Comparison of ENCODE assay signal across 8 mouse cellular contexts in the genomic region with DNA sequence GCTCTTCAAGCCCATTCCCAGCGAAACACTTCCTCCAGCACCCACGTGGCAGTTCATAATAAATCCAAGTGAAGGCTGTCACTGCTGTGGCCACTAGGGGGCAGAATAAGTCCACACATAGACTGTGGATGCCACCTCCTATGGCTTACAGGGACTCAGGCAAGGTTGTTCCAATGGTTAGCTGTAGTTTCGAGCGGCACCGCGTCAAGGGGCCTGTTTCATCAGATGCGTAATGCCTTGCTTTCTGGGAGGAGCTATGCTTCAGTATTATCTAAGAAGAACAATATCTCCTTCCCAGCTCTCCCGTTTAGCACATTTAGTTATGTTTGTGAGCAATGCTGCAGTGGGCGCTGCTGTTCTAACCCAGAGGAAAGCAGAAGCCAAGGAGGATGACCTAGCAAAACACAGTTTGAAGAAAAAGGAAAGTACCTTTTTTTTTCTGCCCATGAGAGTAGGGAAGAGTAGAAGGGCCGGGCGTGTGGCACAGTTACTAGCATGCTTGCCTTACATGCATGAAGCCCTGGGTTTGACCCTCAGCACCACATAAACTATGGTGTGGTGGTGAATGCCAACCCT. TPM values are rescaled to one million over a fixed set of nuclear protein-coding genes. Genes with fewer than 3 reads are reported as not detected.
DNase-seq lines count a peak whose midpoint lies in the region; ATAC-seq and TF ChIP-seq lines count a peak whose summit lies in the region.

No protein-coding gene starts in this region.

- DNase-seq in CD4-positive helper T cell, adult 2 months (ENCODE audit: low read depth, low spot score) = peak; percentile 90
- DNase-seq in brain, embryonic 18.5 days (ENCODE audit: low read depth, low spot score) = peak; percentile 77
- peak; percentile 98 for DNase-seq in kidney, postnatal 0 days (ENCODE audit: low spot score)
- DNase-seq in liver, embryonic 11.5 days (ENCODE audit: low spot score) = peak; percentile 86
- DNase-seq in naive thymus-derived CD4-positive, alpha-beta T cell, adult 2 months (ENCODE audit: low read depth) = peak; percentile 95

- WGBS in heart, embryonic 12.5 days = 8% methylated on average over 11 of the region's 11 CpGs
- 5% methylated on average over 11 of the region's 11 CpGs for WGBS in kidney, postnatal 0 days
- WGBS in liver, embryonic 11.5 days = 6% methylated on average over 11 of the region's 11 CpGs
- 10% methylated on average over 11 of the region's 11 CpGs for whole genome bisulfite sequencing in stomach, embryonic 14.5 days

- H3K9ac ChIP-seq in heart, embryonic 12.5 days = no peak overlapping the region
- H3K9ac ChIP-seq in kidney, postnatal 0 days (ENCODE audit: low read depth, low read length) = no peak overlapping the region
- peak overlapping the region; percentile 55 for H3K9ac ChIP-seq in liver, embryonic 11.5 days (ENCODE audit: low read depth, low read length)
- no peak overlapping the region for H3K9ac ChIP-seq in stomach, embryonic 14.5 days (replicated peaks; ENCODE audit: low read depth, low read length)

- no peaks in the 10 kb centered on the region for H3K36me3 ChIP-seq in heart, embryonic 12.5 days
- H3K36me3 ChIP-seq in kidney, postnatal 0 days (ENCODE audit: insufficient read depth, low read length) = no peaks in the 10 kb centered on the region
- no peaks in the 10 kb centered on the region for H3K36me3 ChIP-seq in liver, embryonic 11.5 days (ENCODE audit: control insufficient read depth, insufficient read depth, low read length)
- no peaks in the 10 kb centered on the region for H3K36me3 ChIP-seq in stomach, embryonic 14.5 days (ENCODE audit: control insufficient read depth, insufficient read depth, low read length)

- peak overlapping the region; percentile 63 for H3K27ac ChIP-seq in heart, embryonic 12.5 days (ENCODE audit: poor library complexity, severe bottlenecking)
- peak overlapping the region; percentile 60 for H3K27ac ChIP-seq in kidney, postnatal 0 days
- peak overlapping the region; percentile 88 for H3K27ac ChIP-seq in liver, embryonic 11.5 days (ENCODE audit: low read depth, low read length)
- H3K27ac ChIP-seq in stomach, embryonic 14.5 days (ENCODE audit: low read length) = no peak overlapping the region; the same call in 1 of the 2 replicates

- peaks cover 5% of the 10 kb centered on the region; the same call in 1 of the 2 replicates for H3K27me3 ChIP-seq in heart, embryonic 12.5 days (replicated peaks)
- H3K27me3 ChIP-seq in kidney, postnatal 0 days (ENCODE audit: insufficient read depth, low read length) = no peaks in the 10 kb centered on the region
- H3K27me3 ChIP-seq in liver, embryonic 11.5 days (replicated peaks; ENCODE audit: control insufficient read depth, insufficient read depth, low read length) = no peaks in the 10 kb centered on the region
- H3K27me3 ChIP-seq in stomach, embryonic 14.5 days (ENCODE audit: control insufficient read depth, insufficient read depth, low read length) = no peaks in the 10 kb centered on the region

- peak overlapping the region; percentile 61 for H3K4me2 ChIP-seq in heart, embryonic 12.5 days
- H3K4me2 ChIP-seq in kidney, postnatal 0 days (ENCODE audit: low read length) = peak overlapping the region; percentile 13; the same call in 1 of the 2 replicates
- peak overlapping the region; percentile 55 for H3K4me2 ChIP-seq in liver, embryonic 11.5 days
- peak overlapping the region; percentile 32 for H3K4me2 ChIP-seq in stomach, embryonic 14.5 days (replicated peaks; ENCODE audit: low read depth, low read length)

- ATAC-seq in erythroid progenitor cell, adult 5-6 weeks (replicated peaks; ENCODE audit: low FRiP score, poor library complexity, severe bottlenecking) = peak; percentile 90
- peak; percentile 89 for ATAC-seq in heart, embryonic 12.5 days (ENCODE audit: insufficient number of reproducible peaks, low FRiP score)
- peak; percentile 94 for ATAC-seq in kidney, postnatal 0 days (replicated peaks; ENCODE audit: low FRiP score, low read depth)
- peak; percentile 96 for ATAC-seq in liver, embryonic 11.5 days (replicated peaks; ENCODE audit: low FRiP score)
- ATAC-seq in stomach, embryonic 14.5 days (ENCODE audit: insufficient number of reproducible peaks, insufficient read depth, low FRiP score, low read depth) = peak; percentile 95

- H3K4me1 ChIP-seq in heart, embryonic 12.5 days (replicated peaks) = peaks cover 12% of the 10 kb centered on the region
- peaks cover 7% of the 10 kb centered on the region; the same call in 1 of the 2 replicates for H3K4me1 ChIP-seq in kidney, postnatal 0 days (replicated peaks; ENCODE audit: insufficient read depth, low read length)
- H3K4me1 ChIP-seq in liver, embryonic 11.5 days (replicated peaks; ENCODE audit: control insufficient read depth, insufficient read depth, low read length) = peaks cover 8% of the 10 kb centered on the region
- H3K4me1 ChIP-seq in stomach, embryonic 14.5 days (ENCODE audit: control insufficient read depth, insufficient read depth, low read length) = peaks cover 4% of the 10 kb centered on the region; the same call in 1 of the 2 replicates

- H3K4me3 ChIP-seq in heart, embryonic 12.5 days = no peak overlapping the region; the same call in 1 of the 2 replicates
- H3K4me3 ChIP-seq in kidney, postnatal 0 days (replicated peaks; ENCODE audit: low read depth, low read length) = no peak overlapping the region
- peak overlapping the region; percentile 16 for H3K4me3 ChIP-seq in liver, embryonic 11.5 days (ENCODE audit: low read depth, low read length)
- no peak overlapping the region for H3K4me3 ChIP-seq in stomach, embryonic 14.5 days (ENCODE audit: low read depth, low read length)

- peak; percentile 99 for TF ChIP-seq CTCF in kidney, postnatal 0 days (IDR thresholded peaks at IDR 0.05; ENCODE audit: low read depth)

- H3K9me3 ChIP-seq in heart, embryonic 12.5 days (replicated peaks) = no peaks in the 10 kb centered on the region
- no peaks in the 10 kb centered on the region for H3K9me3 ChIP-seq in kidney, postnatal 0 days (replicated peaks; ENCODE audit: low read length)
- no peaks in the 10 kb centered on the region for H3K9me3 ChIP-seq in liver, embryonic 11.5 days (ENCODE audit: control insufficient read depth, low read length)
- H3K9me3 ChIP-seq in stomach, embryonic 14.5 days (ENCODE audit: control insufficient read depth, low read depth, low read length) = no peaks in the 10 kb centered on the region

RNA-seq across cellular contexts. Expression of gene Dok1, which starts 36.4 kb away (rescaled TPM):
- 20.5 and 27.4 TPM in 2 replicates for total RNA-seq in erythroid progenitor cell, adult 5-6 weeks (2015; ENCODE audit: low replicate concordance)
- total RNA-seq in erythroid progenitor cell, adult 5-6 weeks (2017; ENCODE audit: low replicate concordance) = 26.9 and 34.7 TPM in 2 replicates
- polyA plus RNA-seq in heart, embryonic 12.5 days (2016; fragmentation: Nextera tagmentation; extraction: Ambion mirVana) = 8.1 and 11.3 TPM in 2 replicates
- polyA plus RNA-seq in kidney, postnatal 0 days (2015; fragmentation: Nextera tagmentation; extraction: Ambion mirVana) = 13.7 and 15.2 TPM in 2 replicates
- 12.6 and 17.2 TPM in 2 replicates for polyA plus RNA-seq in liver, embryonic 11.5 days (2014; fragmentation: Nextera tagmentation; extraction: Ambion mirVana)
- polyA plus RNA-seq in stomach, embryonic 14.5 days (2014; fragmentation: Nextera tagmentation; extraction: Ambion mirVana) = 8.5 and 9.7 TPM in 2 replicates

RNA-seq across cellular contexts. Expression of gene Loxl3, which starts 37.1 kb away (rescaled TPM):
- total RNA-seq in erythroid progenitor cell, adult 5-6 weeks (2015; ENCODE audit: low replicate concordance) = 0.84 and 3.6 TPM in 2 replicates
- 0.38 and 3.2 TPM in 2 replicates for total RNA-seq in erythroid progenitor cell, adult 5-6 weeks (2017; ENCODE audit: low replicate concordance)
- polyA plus RNA-seq in heart, embryonic 12.5 days (2016; fragmentation: Nextera tagmentation; extraction: Ambion mirVana) = 5.7 and 8.0 TPM in 2 replicates
- polyA plus RNA-seq in kidney, postnatal 0 days (2015; fragmentation: Nextera tagmentation; extraction: Ambion mirVana) = 13.4 and 16.1 TPM in 2 replicates
- 5.0 and 6.2 TPM in 2 replicates for polyA plus RNA-seq in liver, embryonic 11.5 days (2014; fragmentation: Nextera tagmentation; extraction: Ambion mirVana)
- polyA plus RNA-seq in stomach, embryonic 14.5 days (2014; fragmentation: Nextera tagmentation; extraction: Ambion mirVana) = 15.6 and 16.2 TPM in 2 replicates

RNA-seq across cellular contexts. Expression of gene M1ap, which starts 50.1 kb away (rescaled TPM):
- total RNA-seq in erythroid progenitor cell, adult 5-6 weeks (2015; ENCODE audit: low replicate concordance) = 4.6 and 12.6 TPM in 2 replicates
- total RNA-seq in erythroid progenitor cell, adult 5-6 weeks (2017; ENCODE audit: low replicate concordance) = 2.6 and 19.8 TPM in 2 replicates
- 0.57 and 1.4 TPM in 2 replicates for polyA plus RNA-seq in heart, embryonic 12.5 days (2016; fragmentation: Nextera tagmentation; extraction: Ambion mirVana)
- polyA plus RNA-seq in kidney, postnatal 0 days (2015; fragmentation: Nextera tagmentation; extraction: Ambion mirVana) = 0.32 and 0.34 TPM in 2 replicates
- 6.8 and 8.2 TPM in 2 replicates for polyA plus RNA-seq in liver, embryonic 11.5 days (2014; fragmentation: Nextera tagmentation; extraction: Ambion mirVana)
- polyA plus RNA-seq in stomach, embryonic 14.5 days (2014; fragmentation: Nextera tagmentation; extraction: Ambion mirVana) = 0.35 and 0.87 TPM in 2 replicates

RNA-seq across cellular contexts. Expression of gene Sema4f, which starts 57.3 kb away (rescaled TPM):
- total RNA-seq in erythroid progenitor cell, adult 5-6 weeks (2015; ENCODE audit: low replicate concordance) = not detected in 2 replicates
- 0.39 TPM in 1 of 2 replicates, not detected in the other for total RNA-seq in erythroid progenitor cell, adult 5-6 weeks (2017; ENCODE audit: low replicate concordance)
- 0.26 and 0.37 TPM in 2 replicates for polyA plus RNA-seq in heart, embryonic 12.5 days (2016; fragmentation: Nextera tagmentation; extraction: Ambion mirVana)
- polyA plus RNA-seq in kidney, postnatal 0 days (2015; fragmentation: Nextera tagmentation; extraction: Ambion mirVana) = 0.41 and 0.50 TPM in 2 replicates
- 0.14 and 0.34 TPM in 2 replicates for polyA plus RNA-seq in liver, embryonic 11.5 days (2014; fragmentation: Nextera tagmentation; extraction: Ambion mirVana)
- 1.8 and 1.9 TPM in 2 replicates for polyA plus RNA-seq in stomach, embryonic 14.5 days (2014; fragmentation: Nextera tagmentation; extraction: Ambion mirVana)

RNA-seq across cellular contexts. Expression of gene Aup1, which starts 57.5 kb away (rescaled TPM):
- 275 and 371 TPM in 2 replicates for total RNA-seq in erythroid progenitor cell, adult 5-6 weeks (2015; ENCODE audit: low replicate concordance)
- 190 and 242 TPM in 2 replicates for total RNA-seq in erythroid progenitor cell, adult 5-6 weeks (2017; ENCODE audit: low replicate concordance)
- 120 and 131 TPM in 2 replicates for polyA plus RNA-seq in heart, embryonic 12.5 days (2016; fragmentation: Nextera tagmentation; extraction: Ambion mirVana)
- 194 and 210 TPM in 2 replicates for polyA plus RNA-seq in kidney, postnatal 0 days (2015; fragmentation: Nextera tagmentation; extraction: Ambion mirVana)
- polyA plus RNA-seq in liver, embryonic 11.5 days (2014; fragmentation: Nextera tagmentation; extraction: Ambion mirVana) = 220 and 230 TPM in 2 replicates
- polyA plus RNA-seq in stomach, embryonic 14.5 days (2014; fragmentation: Nextera tagmentation; extraction: Ambion mirVana) = 135 and 154 TPM in 2 replicates
